Mouse (Mus musculus): Measurements from ENCODE around the gene Ccr4.

The Ccr4 gene

GRCm38 (mm10) chr9:114504816-114505215 is at the start of gene Ccr4:
TSS of gene Ccr4 (minus strand) at chr9:114504916.
- DNase-seq (ENCODE audit: low read depth) = no peak

- DNase-seq (ENCODE audit: low read depth) = no peak
Observed at GRCm38 (mm10) chr9:114553828-114554227, 49.1 kb upstream of the Ccr4 start.

GRCm38 (mm10) chr9:114550033-114550432 is 45.3 kb upstream of the Ccr4 start:
- no peak for DNase-seq (ENCODE audit: low read depth)

- no peak for DNase-seq (ENCODE audit: low read depth)
Observed at GRCm38 (mm10) chr9:114549117-114549516, 44.4 kb upstream of the Ccr4 start.

- DNase-seq (ENCODE audit: low read depth) = no peak
Observed at GRCm38 (mm10) chr9:114548496-114548895, 43.8 kb upstream of the Ccr4 start.

- no peak for DNase-seq (ENCODE audit: low read depth)
Observed at GRCm38 (mm10) chr9:114547643-114548077, 42.9 kb upstream of the Ccr4 start.

GRCm38 (mm10) chr9:114546765-114547164 is 42.0 kb upstream of the Ccr4 start:
- DNase-seq (ENCODE audit: low read depth) = no peak

GRCm38 (mm10) chr9:114544754-114545393 is 40.2 kb upstream of the Ccr4 start:
- DNase-seq (ENCODE audit: low read depth) = no peak

GRCm38 (mm10) chr9:114543882-114544753 is 39.4 kb upstream of the Ccr4 start:
- no peak for DNase-seq (ENCODE audit: low read depth)

GRCm38 (mm10) chr9:114541279-114541741 is 36.6 kb upstream of the Ccr4 start:
- peak; percentile 73 for DNase-seq (ENCODE audit: low read depth)

GRCm38 (mm10) chr9:114538996-114539563 is 34.4 kb upstream of the Ccr4 start:
- no peak for DNase-seq (ENCODE audit: low read depth)

- DNase-seq (ENCODE audit: low read depth) = peak; percentile 37
Observed at GRCm38 (mm10) chr9:114536628-114537027, 31.9 kb upstream of the Ccr4 start.

GRCm38 (mm10) chr9:114534747-114535517 is 30.2 kb upstream of the Ccr4 start:
- no peak for DNase-seq (ENCODE audit: low read depth)

- DNase-seq (ENCODE audit: low read depth) = peak; percentile 18
Observed at GRCm38 (mm10) chr9:114533848-114534247, 29.1 kb upstream of the Ccr4 start.

- DNase-seq (ENCODE audit: low read depth) = no peak
Observed at GRCm38 (mm10) chr9:114531276-114531675, 26.6 kb upstream of the Ccr4 start.

GRCm38 (mm10) chr9:114528680-114529048 is 23.9 kb upstream of the Ccr4 start:
- DNase-seq (ENCODE audit: low read depth) = peak; percentile 46

- DNase-seq (ENCODE audit: low read depth) = peak; percentile 59
Observed at GRCm38 (mm10) chr9:114527992-114528679, 23.4 kb upstream of the Ccr4 start.

GRCm38 (mm10) chr9:114527085-114527484 is 22.4 kb upstream of the Ccr4 start:
- peak; percentile 89 for DNase-seq (ENCODE audit: low read depth)

- peak; percentile 76 for DNase-seq (ENCODE audit: low read depth)
Observed at GRCm38 (mm10) chr9:114526581-114526980, 21.9 kb upstream of the Ccr4 start.

- DNase-seq (ENCODE audit: low read depth) = peak; percentile 58
Observed at GRCm38 (mm10) chr9:114525891-114526290, 21.2 kb upstream of the Ccr4 start.

GRCm38 (mm10) chr9:114525073-114525633 is 20.4 kb upstream of the Ccr4 start:
- no peak for DNase-seq (ENCODE audit: low read depth)

Measured in NIH3T3 (cell line).